ENCODE assay signal across 8 mouse cellular contexts in the genomic region with DNA sequence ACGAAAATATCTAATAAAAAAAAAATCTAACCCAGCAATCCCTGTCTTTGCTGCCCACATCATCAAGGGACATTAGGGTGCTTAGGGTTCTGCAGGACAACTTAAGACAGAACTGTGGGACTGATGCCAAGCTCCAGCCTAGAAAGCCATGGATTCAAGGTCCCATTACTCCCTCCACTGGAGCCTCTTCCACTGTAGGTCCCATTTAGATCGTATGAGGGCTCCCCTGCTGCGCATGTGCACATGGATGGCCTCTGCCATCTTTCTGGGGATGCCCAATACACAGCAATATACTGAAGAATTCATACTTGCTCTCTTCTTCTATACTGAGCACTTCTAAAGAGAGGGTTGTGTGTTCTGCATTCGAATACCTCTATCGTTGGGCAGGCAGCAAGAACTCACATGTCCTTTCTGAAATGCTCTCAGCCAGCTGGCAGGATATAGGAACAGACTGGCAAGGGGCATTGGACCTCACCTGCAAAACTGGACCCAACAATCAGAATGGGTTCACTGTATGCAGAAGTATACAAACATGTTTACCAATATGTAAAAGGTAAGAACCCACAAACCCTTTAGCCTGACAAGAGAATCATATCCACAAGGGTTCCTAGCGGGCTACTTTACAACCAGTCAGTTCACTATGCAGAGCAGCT. TPM values are rescaled to one million over a fixed set of nuclear protein-coding genes. Genes with fewer than 3 reads are reported as not detected.
DNase-seq lines count a peak whose midpoint lies in the region; ATAC-seq and TF ChIP-seq lines count a peak whose summit lies in the region.

No protein-coding gene starts in this region.

- peaks cover 4% of the 10 kb centered on the region; the same call in 1 of the 2 replicates for H3K36me3 ChIP-seq in kidney, embryonic 16.5 days (ENCODE audit: insufficient read depth, low read length)
- H3K36me3 ChIP-seq in hindbrain, embryonic 16.5 days (ENCODE audit: control insufficient read depth, insufficient read depth, low read length) = no peaks in the 10 kb centered on the region
- H3K36me3 ChIP-seq in midbrain, postnatal 0 days (ENCODE audit: insufficient read depth, low read length) = no peaks in the 10 kb centered on the region

- no peak for ATAC-seq in kidney, embryonic 16.5 days (ENCODE audit: low FRiP score, low TSS enrichment)
- no peak for ATAC-seq in hindbrain, embryonic 16.5 days
- ATAC-seq in midbrain, postnatal 0 days (ENCODE audit: low FRiP score) = no peak

- no peak for DNase-seq in kidney, adult 9 months
- DNase-seq in midbrain, postnatal 0 days (ENCODE audit: low spot score) = no peak
- DNase-seq in frontal cortex, postnatal 36 days (ENCODE audit: low spot score in 2 of 2) = no peak
- DNase-seq in thymus, postnatal 4 days = no peak
- DNase-seq in layer of hippocampus, postnatal 10 days (ENCODE audit: low spot score in 2 of 2) = no peak

- H3K4me3 ChIP-seq in kidney, embryonic 16.5 days (ENCODE audit: low read length) = peak overlapping the region; percentile 96
- peak overlapping the region; percentile 81; the same call in 1 of the 2 replicates for H3K4me3 ChIP-seq in cortical plate, adult 2 months (ENCODE audit: insufficient read depth, low read length)
- H3K4me3 ChIP-seq in hindbrain, embryonic 16.5 days (ENCODE audit: low read length) = peak overlapping the region; percentile 98
- H3K4me3 ChIP-seq in midbrain, postnatal 0 days (ENCODE audit: low read depth, low read length) = peak overlapping the region; percentile 99

- no peak for TF ChIP-seq POLR2A in cortical plate, adult 2 months (IDR thresholded peaks at IDR 0.05; ENCODE audit: extremely low read depth, insufficient read depth, low read length)

- no peak for TF ChIP-seq CTCF in cortical plate, adult 2 months (IDR thresholded peaks at IDR 0.05; ENCODE audit: extremely low read depth, insufficient read depth, low read length)
- no peak for TF ChIP-seq CTCF in midbrain, postnatal 0 days (IDR thresholded peaks at IDR 0.05)

- no peaks in the 10 kb centered on the region for H3K9me3 ChIP-seq in kidney, embryonic 16.5 days (ENCODE audit: low read length)
- H3K9me3 ChIP-seq in hindbrain, embryonic 16.5 days (ENCODE audit: control insufficient read depth, low read length) = no peaks in the 10 kb centered on the region
- H3K9me3 ChIP-seq in midbrain, postnatal 0 days (ENCODE audit: low read length) = no peaks in the 10 kb centered on the region

- H3K27me3 ChIP-seq in kidney, embryonic 16.5 days (ENCODE audit: insufficient read depth, low read length) = no peaks in the 10 kb centered on the region
- no peaks in the 10 kb centered on the region for H3K27me3 ChIP-seq in hindbrain, embryonic 16.5 days (replicated peaks; ENCODE audit: control insufficient read depth, insufficient read depth, low read length)
- H3K27me3 ChIP-seq in midbrain, postnatal 0 days (ENCODE audit: insufficient read depth, low read length) = no peaks in the 10 kb centered on the region

- H3K4me1 ChIP-seq in kidney, embryonic 16.5 days (ENCODE audit: insufficient read depth, low read length) = peaks cover 15% of the 10 kb centered on the region
- peaks cover 9% of the 10 kb centered on the region for H3K4me1 ChIP-seq in cortical plate, adult 2 months (ENCODE audit: control insufficient read depth, insufficient read depth, low read length)
- H3K4me1 ChIP-seq in hindbrain, embryonic 16.5 days (ENCODE audit: control insufficient read depth, insufficient read depth, low read depth, low read length) = peaks cover 24% of the 10 kb centered on the region
- peaks cover 14% of the 10 kb centered on the region; the same call in 1 of the 2 replicates for H3K4me1 ChIP-seq in midbrain, postnatal 0 days (ENCODE audit: insufficient read depth, low read length)

- H3K27ac ChIP-seq in kidney, embryonic 16.5 days (ENCODE audit: low read length) = no peak overlapping the region
- H3K27ac ChIP-seq in cortical plate, adult 2 months (ENCODE audit: insufficient read depth, low read length) = no peak overlapping the region
- no peak overlapping the region for H3K27ac ChIP-seq in hindbrain, embryonic 16.5 days (ENCODE audit: low read depth, low read length)
- no peak overlapping the region for H3K27ac ChIP-seq in midbrain, postnatal 0 days (ENCODE audit: low read depth, low read length)

- peak overlapping the region; percentile 85 for H3K4me2 ChIP-seq in kidney, embryonic 16.5 days (replicated peaks; ENCODE audit: low read depth, low read length)
- peak overlapping the region; percentile 93 for H3K4me2 ChIP-seq in hindbrain, embryonic 16.5 days (ENCODE audit: low read length)
- peak overlapping the region; percentile 84 for H3K4me2 ChIP-seq in midbrain, postnatal 0 days (ENCODE audit: low read depth, low read length, poor library complexity, severe bottlenecking)

- peak overlapping the region; percentile 98 for H3K9ac ChIP-seq in kidney, embryonic 16.5 days (replicated peaks; ENCODE audit: low read length)
- peak overlapping the region; percentile 99 for H3K9ac ChIP-seq in hindbrain, embryonic 16.5 days (ENCODE audit: low read depth, low read length)
- H3K9ac ChIP-seq in midbrain, postnatal 0 days (replicated peaks; ENCODE audit: low read length, poor library complexity, severe bottlenecking) = peak overlapping the region; percentile 99

- WGBS in kidney, embryonic 16.5 days = 81% methylated on average over 6 of the region's 6 CpGs
- 77% methylated on average over 6 of the region's 6 CpGs for WGBS in hindbrain, embryonic 16.5 days
- 79% methylated on average over 6 of the region's 6 CpGs for WGBS in midbrain, postnatal 0 days

RNA-seq across cellular contexts. Expression of a gene that starts 1.7 kb away (rescaled TPM):
- 2.6 TPM in 2 replicates for polyA plus RNA-seq in kidney, embryonic 16.5 days (2015; fragmentation: Nextera tagmentation; extraction: Ambion mirVana)
- polyA plus RNA-seq in cortical plate, adult 2 months (2012; rRNA removed) = 2.6 and 3.0 TPM in 2 replicates
- polyA plus RNA-seq in hindbrain, embryonic 16.5 days (2015; fragmentation: Nextera tagmentation; extraction: Ambion mirVana) = 0.29 and 0.36 TPM in 2 replicates
- total RNA-seq in midbrain, postnatal 0 days (2014; rRNA removed) = 0.66 and 1.6 TPM in 2 replicates
- polyA plus RNA-seq in midbrain, postnatal 0 days (2015; fragmentation: Nextera tagmentation; extraction: Ambion mirVana) = 0.15 and 0.25 TPM in 2 replicates
- total RNA-seq in layer of hippocampus, postnatal 10 days (2021) = 1 to 10 TPM; 1.3 to 1.7 TPM

RNA-seq across cellular contexts. Expression of a gene that starts 4.2 kb away (rescaled TPM):
- 0.09 TPM in 1 of 2 replicates, not detected in the other for polyA plus RNA-seq in kidney, embryonic 16.5 days (2015; fragmentation: Nextera tagmentation; extraction: Ambion mirVana)
- polyA plus RNA-seq in cortical plate, adult 2 months (2012; rRNA removed) = 0.08 and 0.10 TPM in 2 replicates
- 0.05 TPM in 1 of 2 replicates, not detected in the other for polyA plus RNA-seq in hindbrain, embryonic 16.5 days (2015; fragmentation: Nextera tagmentation; extraction: Ambion mirVana)
- total RNA-seq in midbrain, postnatal 0 days (2014; rRNA removed) = not detected in 2 replicates
- 0.07 TPM in 1 of 2 replicates, not detected in the other for polyA plus RNA-seq in midbrain, postnatal 0 days (2015; fragmentation: Nextera tagmentation; extraction: Ambion mirVana)
- total RNA-seq in layer of hippocampus, postnatal 10 days (2021) = under 1 TPM in 1 of 2 experiments, not detected in 1; 0.09 TPM

RNA-seq across cellular contexts. Expression of a gene that starts 8.5 kb away (rescaled TPM):
- 103 and 107 TPM in 2 replicates for polyA plus RNA-seq in kidney, embryonic 16.5 days (2015; fragmentation: Nextera tagmentation; extraction: Ambion mirVana)
- polyA plus RNA-seq in cortical plate, adult 2 months (2012; rRNA removed) = 81.0 and 83.6 TPM in 2 replicates
- 105 and 116 TPM in 2 replicates for polyA plus RNA-seq in hindbrain, embryonic 16.5 days (2015; fragmentation: Nextera tagmentation; extraction: Ambion mirVana)
- total RNA-seq in midbrain, postnatal 0 days (2014; rRNA removed) = 161 and 178 TPM in 2 replicates
- 94.0 and 95.9 TPM in 2 replicates for polyA plus RNA-seq in midbrain, postnatal 0 days (2015; fragmentation: Nextera tagmentation; extraction: Ambion mirVana)
- total RNA-seq in layer of hippocampus, postnatal 10 days (2021) = 100 to 1,000 TPM; 109 to 114 TPM

RNA-seq across cellular contexts. Expression of a gene that starts 8.6 kb away (rescaled TPM):
- polyA plus RNA-seq in kidney, embryonic 16.5 days (2015; fragmentation: Nextera tagmentation; extraction: Ambion mirVana) = not detected in 2 replicates
- polyA plus RNA-seq in cortical plate, adult 2 months (2012; rRNA removed) = not detected in 2 replicates
- 0.11 TPM in 1 of 2 replicates, not detected in the other for polyA plus RNA-seq in hindbrain, embryonic 16.5 days (2015; fragmentation: Nextera tagmentation; extraction: Ambion mirVana)
- total RNA-seq in midbrain, postnatal 0 days (2014; rRNA removed) = not detected in 2 replicates
- polyA plus RNA-seq in midbrain, postnatal 0 days (2015; fragmentation: Nextera tagmentation; extraction: Ambion mirVana) = not detected in 2 replicates
- total RNA-seq in layer of hippocampus, postnatal 10 days (2021) = not detected

RNA-seq across cellular contexts. Expression of a gene that starts 21.3 kb away (rescaled TPM):
- polyA plus RNA-seq in kidney, embryonic 16.5 days (2015; fragmentation: Nextera tagmentation; extraction: Ambion mirVana) = 40.7 and 44.8 TPM in 2 replicates
- 39.7 and 46.3 TPM in 2 replicates for polyA plus RNA-seq in cortical plate, adult 2 months (2012; rRNA removed)
- polyA plus RNA-seq in hindbrain, embryonic 16.5 days (2015; fragmentation: Nextera tagmentation; extraction: Ambion mirVana) = 41.8 and 46.2 TPM in 2 replicates
- 40.4 and 52.2 TPM in 2 replicates for total RNA-seq in midbrain, postnatal 0 days (2014; rRNA removed)
- 41.3 and 43.4 TPM in 2 replicates for polyA plus RNA-seq in midbrain, postnatal 0 days (2015; fragmentation: Nextera tagmentation; extraction: Ambion mirVana)
- 10 to 100 TPM; 31.7 to 33.5 TPM for total RNA-seq in layer of hippocampus, postnatal 10 days (2021)
